Mouse (Mus musculus): ENCODE measurements at regions not wholly inside any gene's neighbourhood (a gene's known extent, or its start where the extent isn't known, plus 50 kb on each side); places are given as distances from the start of the nearest gene placed in this dataset.

GRCm38 (mm10) chr1:144965736-144966135, 190.5 kb upstream of the Rgs18 start:
- TF ChIP-seq POLR2A (IDR thresholded peaks at IDR 0.05; ENCODE audit: low read depth, low read length) (no peak), CTCF (IDR thresholded peaks at IDR 0.05; ENCODE audit: borderline replicate concordance, insufficient read depth, low read length) (no peak)

All from embryonic fibroblast, embryonic 13.5 days (primary cell).